Mouse (Mus musculus): ENCODE data around the gene Ajuba.

GRCm38 (mm10) chr14:54575631-54576030, 1.7 kb downstream of the Ajuba start:
- TF ChIP-seq GATA1 (IDR thresholded peaks at IDR 0.05; ENCODE audit: borderline replicate concordance, low read length) (no peak), FLI1 (IDR thresholded peaks at IDR 0.05; ENCODE audit: low read length) (no peak)
